ENCODE assay signal across 32 mouse cellular contexts in the genomic region with DNA sequence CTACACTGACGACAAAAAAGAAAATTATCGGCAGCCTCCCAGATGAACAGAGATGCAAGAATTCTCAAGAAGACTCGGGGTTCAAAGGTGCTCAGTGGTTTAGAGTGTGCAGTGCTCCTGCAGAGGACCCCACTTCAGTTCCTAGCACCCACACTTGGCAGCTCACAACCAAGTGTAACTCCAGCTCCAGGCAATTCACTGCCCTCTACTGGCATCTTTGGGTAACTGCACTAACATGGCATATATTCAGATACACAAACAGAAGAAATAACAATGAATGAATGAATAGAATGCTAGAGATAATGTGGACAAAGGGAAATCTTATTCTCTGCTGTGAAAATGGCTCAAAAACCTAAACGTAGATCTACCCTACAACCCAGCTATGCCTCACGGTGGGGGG. TPM values are rescaled to one million over a fixed set of nuclear protein-coding genes. Genes with fewer than 3 reads are reported as not detected.
DNase-seq lines count a peak whose midpoint lies in the region; ATAC-seq and TF ChIP-seq lines count a peak whose summit lies in the region.
"Had no signal": no experiment of that assay in that cellular context is flagged by ENCODE, and none has a peak within 500 bp of the region (broad histone marks: within the 10 kb centered on the region; RNA-seq: fewer than 3 reads in every experiment).

No protein-coding gene starts in this region.

- no peaks in the 10 kb centered on the region for H3K36me3 ChIP-seq in midbrain, postnatal 0 days (ENCODE audit: insufficient read depth, low read length)
- H3K36me3 ChIP-seq in midbrain, embryonic 10.5 days, result no peaks in the 10 kb centered on the region
- H3K36me3 ChIP-seq in stomach, postnatal 0 days (ENCODE audit: control insufficient read depth, insufficient read depth, low read length), result no peaks in the 10 kb centered on the region
- H3K36me3 ChIP-seq: embryonic facial prominence, embryonic 12.5 days; forebrain, embryonic 12.5 days; heart, embryonic 13.5 days; neural tube, embryonic 15.5 days; stomach, embryonic 15.5 days had no signal

- no peak overlapping the region for H3K4me3 ChIP-seq in gastrocnemius, adult 2 months
- H3K4me3 ChIP-seq in layer of hippocampus, adult 2 months, result no peak overlapping the region
- no peak overlapping the region for H3K4me3 ChIP-seq in midbrain, postnatal 0 days (ENCODE audit: low read depth, low read length)
- H3K4me3 ChIP-seq in midbrain, embryonic 10.5 days, result no peak overlapping the region
- H3K4me3 ChIP-seq in stomach, postnatal 0 days (ENCODE audit: low read depth, low read length), result no peak overlapping the region
- H3K4me3 ChIP-seq: embryonic facial prominence, embryonic 12.5 days; forebrain, embryonic 12.5 days; heart, embryonic 13.5 days; neural tube, embryonic 15.5 days; stomach, embryonic 15.5 days had no signal

- no peak overlapping the region for H3K9ac ChIP-seq in midbrain, postnatal 0 days (replicated peaks; ENCODE audit: low read length, poor library complexity, severe bottlenecking)
- H3K9ac ChIP-seq in stomach, postnatal 0 days (ENCODE audit: low read length), result no peak overlapping the region
- H3K9ac ChIP-seq: embryonic facial prominence, embryonic 12.5 days; forebrain, embryonic 12.5 days; heart, embryonic 13.5 days; hindbrain, embryonic 14.5 days; neural tube, embryonic 15.5 days; stomach, embryonic 15.5 days had no signal

- no peak for ATAC-seq in midbrain, postnatal 0 days (ENCODE audit: low FRiP score)
- ATAC-seq in stomach, postnatal 0 days (ENCODE audit: low FRiP score, low TSS enrichment), result no peak

- 0 out of 2 replicates have a peak, but pooled peaks cover 3% of the 10 kb centered on the region for H3K9me3 ChIP-seq in midbrain, postnatal 0 days (ENCODE audit: low read length)
- H3K9me3 ChIP-seq in midbrain, embryonic 10.5 days (replicated peaks), result peaks cover 23% of the 10 kb centered on the region; the same call in 1 of the 2 replicates
- H3K9me3 ChIP-seq in stomach, postnatal 0 days (ENCODE audit: control insufficient read depth, low read length), result peaks cover 3% of the 10 kb centered on the region; the same call in 1 of the 2 replicates
- H3K9me3 ChIP-seq: neural tube, embryonic 15.5 days; stomach, embryonic 15.5 days had no signal

- no peak for DNase-seq in gastrocnemius, adult 2 months
- no peak for DNase-seq in gastrocnemius, adult 8-10 months (ENCODE audit: low spot score in 2 of 2)
- no peak for DNase-seq in layer of hippocampus, adult 2 months (ENCODE audit: low spot score in 2 of 2)
- DNase-seq in layer of hippocampus, adult 9-10 months (ENCODE audit: low spot score), result no peak
- no peak for DNase-seq in midbrain, postnatal 0 days (ENCODE audit: low spot score)
- no peak for DNase-seq in midbrain, embryonic 10.5 days (ENCODE audit: low spot score)
- no peak for DNase-seq in stomach, postnatal 0 days (ENCODE audit: low spot score)
- DNase-seq in adrenal gland, adult (ENCODE audit: inconsistent age in 2 of 2, low spot score in 1 of 2), result no peak
- DNase-seq: adrenal gland, adult 8-10 months; cerebellum, adult 2 months; cerebellum, postnatal 25 days; gastrocnemius, postnatal 14 days; heart, adult 11 months; heart, postnatal 36 days; right cerebral cortex, adult 18-20 months; right cerebral cortex, postnatal 4 days had no signal

- no peak overlapping the region for H3K27ac ChIP-seq in gastrocnemius, adult 2 months
- H3K27ac ChIP-seq in layer of hippocampus, adult 2 months, result no peak overlapping the region
- H3K27ac ChIP-seq in midbrain, postnatal 0 days (ENCODE audit: low read depth, low read length), result no peak overlapping the region
- H3K27ac ChIP-seq in midbrain, embryonic 10.5 days (replicated peaks), result no peak overlapping the region
- H3K27ac ChIP-seq in stomach, postnatal 0 days (replicated peaks), result no peak overlapping the region
- H3K27ac ChIP-seq: embryonic facial prominence, embryonic 12.5 days; forebrain, embryonic 12.5 days; heart, embryonic 13.5 days; hindbrain, embryonic 14.5 days; neural tube, embryonic 15.5 days; stomach, embryonic 15.5 days had no signal

- TF ChIP-seq EP300 in stomach, postnatal 0 days (optimal IDR thresholded peaks at IDR 0.05), result no peak

- 94% methylated on average over 5 of the region's 5 CpGs for WGBS in midbrain, postnatal 0 days
- 92% methylated on average over 5 of the region's 5 CpGs for WGBS in midbrain, embryonic 10.5 days
- 95% methylated on average over 5 of the region's 5 CpGs for WGBS in stomach, postnatal 0 days

- H3K4me2 ChIP-seq in midbrain, postnatal 0 days (ENCODE audit: low read depth, low read length, poor library complexity, severe bottlenecking), result no peak overlapping the region
- no peak overlapping the region for H3K4me2 ChIP-seq in stomach, postnatal 0 days (replicated peaks; ENCODE audit: low read depth)
- H3K4me2 ChIP-seq: embryonic facial prominence, embryonic 12.5 days; forebrain, embryonic 12.5 days; heart, embryonic 13.5 days; hindbrain, embryonic 14.5 days; liver, embryonic 11.5 days; midbrain, embryonic 11.5 days; neural tube, embryonic 15.5 days; stomach, embryonic 15.5 days had no signal

- peak; percentile 37; the same call in 1 of the 2 replicates for TF ChIP-seq CTCF in gastrocnemius, adult 2 months (IDR thresholded peaks at IDR 0.05)
- peak; percentile 53 for TF ChIP-seq CTCF in layer of hippocampus, adult 2 months (conservative IDR thresholded peaks at IDR 0.05)
- peak; percentile 39 for TF ChIP-seq CTCF in midbrain, postnatal 0 days (IDR thresholded peaks at IDR 0.05)
- TF ChIP-seq CTCF in stomach, postnatal 0 days (IDR thresholded peaks at IDR 0.05; ENCODE audit: low read depth), result peak; percentile 53

- no peaks in the 10 kb centered on the region for H3K27me3 ChIP-seq in midbrain, postnatal 0 days (ENCODE audit: insufficient read depth, low read length)
- no peaks in the 10 kb centered on the region for H3K27me3 ChIP-seq in midbrain, embryonic 10.5 days (ENCODE audit: low read depth, poor library complexity, severe bottlenecking)
- no peaks in the 10 kb centered on the region for H3K27me3 ChIP-seq in stomach, postnatal 0 days (ENCODE audit: control insufficient read depth, insufficient read depth, low read length)
- H3K27me3 ChIP-seq: embryonic facial prominence, embryonic 12.5 days; forebrain, embryonic 12.5 days; heart, embryonic 13.5 days; neural tube, embryonic 15.5 days; stomach, embryonic 15.5 days had no signal

- H3K4me1 ChIP-seq in midbrain, postnatal 0 days (ENCODE audit: insufficient read depth, low read length), result no peaks in the 10 kb centered on the region
- H3K4me1 ChIP-seq in midbrain, embryonic 10.5 days, result 0 out of 2 replicates have a peak, but pooled peaks cover 3% of the 10 kb centered on the region
- H3K4me1 ChIP-seq in stomach, postnatal 0 days (replicated peaks; ENCODE audit: control insufficient read depth, insufficient read depth), result no peaks in the 10 kb centered on the region
- H3K4me1 ChIP-seq: embryonic facial prominence, embryonic 12.5 days; forebrain, embryonic 12.5 days; neural tube, embryonic 15.5 days; stomach, embryonic 15.5 days had no signal

- intact Hi-C loops in gastrocnemius, adult 2 months (cut with DNase I), result loop anchor here (5.0 kb wide), 1 partner anchor 103 kb away; no protein-coding TSS in a partner anchor

RNA-seq across cellular contexts. Expression of gene Smurf1, which starts 19.2 kb away (rescaled TPM):
- total RNA-seq in gastrocnemius, adult 2 months (2021), result 10 to 100 TPM in 1 of 2 experiments, 1 to 10 TPM in 1; 9.3 to 16.8 TPM
- total RNA-seq in gastrocnemius, adult 8-10 months (2022), result 10 to 100 TPM; 10.6 to 14.2 (median 11.2) TPM
- total RNA-seq in layer of hippocampus, adult 2 months (2021), result 10 to 100 TPM; 29.2 to 30.5 TPM
- total RNA-seq in midbrain, postnatal 0 days (2014; rRNA removed), result 63.0 and 71.1 TPM in 2 replicates
- polyA plus RNA-seq in midbrain, postnatal 0 days (2015; fragmentation: Nextera tagmentation; extraction: Ambion mirVana), result 24.6 and 28.0 TPM in 2 replicates
- polyA plus RNA-seq in midbrain, embryonic 10.5 days (2016; fragmentation: Nextera tagmentation; extraction: Ambion mirVana), result 13.2 and 16.2 TPM in 2 replicates
- 11.2 and 11.6 TPM in 2 replicates for polyA plus RNA-seq in stomach, postnatal 0 days (2015; fragmentation: Nextera tagmentation; extraction: Ambion mirVana)

RNA-seq across cellular contexts. Expression of gene Gm4871, which starts 47.7 kb away (rescaled TPM):
- total RNA-seq in gastrocnemius, adult 2 months (2021), result not detected
- not detected for total RNA-seq in gastrocnemius, adult 8-10 months (2022)
- not detected for total RNA-seq in layer of hippocampus, adult 2 months (2021)
- total RNA-seq in midbrain, postnatal 0 days (2014; rRNA removed), result not detected in 2 replicates
- not detected in 2 replicates for polyA plus RNA-seq in midbrain, postnatal 0 days (2015; fragmentation: Nextera tagmentation; extraction: Ambion mirVana)
- polyA plus RNA-seq in midbrain, embryonic 10.5 days (2016; fragmentation: Nextera tagmentation; extraction: Ambion mirVana), result not detected in 2 replicates
- polyA plus RNA-seq in stomach, postnatal 0 days (2015; fragmentation: Nextera tagmentation; extraction: Ambion mirVana), result not detected in 2 replicates
- total RNA-seq: adrenal gland, adult 8-10 months; ES-E14; gastrocnemius, postnatal 14 days; heart, postnatal 36 days; layer of hippocampus, postnatal 14 days had no signal
- polyA plus RNA-seq: cerebellum, adult 2 months; embryonic facial prominence, embryonic 12.5 days; forebrain, embryonic 12.5 days; frontal cortex, adult 2 months; heart, embryonic 13.5 days; hindbrain, embryonic 14.5 days; intestine, embryonic 14.5 days; kidney, embryonic 14.5 days; large intestine, adult 2 months; limb, embryonic 11.5 days; liver, embryonic 11.5 days; lung, embryonic 16.5 days; midbrain, embryonic 11.5 days; neural tube, embryonic 15.5 days; stomach, embryonic 15.5 days had no signal

RNA-seq across cellular contexts. Expression of gene 1700018F24Rik, which starts 58.0 kb away (rescaled TPM):
- not detected for total RNA-seq in gastrocnemius, adult 2 months (2021)
- not detected for total RNA-seq in gastrocnemius, adult 8-10 months (2022)
- total RNA-seq in layer of hippocampus, adult 2 months (2021), result not detected
- total RNA-seq in midbrain, postnatal 0 days (2014; rRNA removed), result not detected in 2 replicates
- polyA plus RNA-seq in midbrain, postnatal 0 days (2015; fragmentation: Nextera tagmentation; extraction: Ambion mirVana), result not detected in 2 replicates
- polyA plus RNA-seq in midbrain, embryonic 10.5 days (2016; fragmentation: Nextera tagmentation; extraction: Ambion mirVana), result not detected in 2 replicates
- not detected in 2 replicates for polyA plus RNA-seq in stomach, postnatal 0 days (2015; fragmentation: Nextera tagmentation; extraction: Ambion mirVana)
- total RNA-seq: adrenal gland, adult 8-10 months; ES-E14; gastrocnemius, postnatal 14 days; heart, postnatal 36 days; layer of hippocampus, postnatal 14 days had no signal
- polyA plus RNA-seq: cerebellum, adult 2 months; embryonic facial prominence, embryonic 12.5 days; forebrain, embryonic 12.5 days; frontal cortex, adult 2 months; heart, embryonic 13.5 days; hindbrain, embryonic 14.5 days; intestine, embryonic 14.5 days; kidney, embryonic 14.5 days; large intestine, adult 2 months; limb, embryonic 11.5 days; liver, embryonic 11.5 days; midbrain, embryonic 11.5 days; neural tube, embryonic 15.5 days; stomach, embryonic 15.5 days had no signal
